In genomic region chr14:32587013-32587784, GRCm38 (mm10) we compare ENCODE assay signal across 8 mouse cellular contexts. TPM values are rescaled to one million over a fixed set of nuclear protein-coding genes. Genes with fewer than 3 reads are reported as not detected.
DNase-seq lines count a peak whose midpoint lies in the region; ATAC-seq and TF ChIP-seq lines count a peak whose summit lies in the region.

No protein-coding gene starts in this region.

- H3K36me3 ChIP-seq in forebrain, embryonic 11.5 days (ENCODE audit: control insufficient read depth, insufficient read depth, low read length): no peaks in the 10 kb centered on the region
- H3K36me3 ChIP-seq in hindbrain, embryonic 15.5 days: no peaks in the 10 kb centered on the region
- H3K36me3 ChIP-seq in midbrain, embryonic 14.5 days (ENCODE audit: control insufficient read depth, insufficient read depth, low read length): no peaks in the 10 kb centered on the region
- no peaks in the 10 kb centered on the region for H3K36me3 ChIP-seq in spleen, adult 2 months (ENCODE audit: control insufficient read depth, insufficient read depth, low read length)

- no peak overlapping the region for H3K4me2 ChIP-seq in forebrain, embryonic 11.5 days (ENCODE audit: low read depth, low read length, severe bottlenecking)
- no peak overlapping the region for H3K4me2 ChIP-seq in hindbrain, embryonic 15.5 days
- H3K4me2 ChIP-seq in midbrain, embryonic 14.5 days (ENCODE audit: low read length): no peak overlapping the region

- H3K9me3 ChIP-seq in forebrain, embryonic 11.5 days (ENCODE audit: control insufficient read depth, low read length): no peaks in the 10 kb centered on the region
- no peaks in the 10 kb centered on the region for H3K9me3 ChIP-seq in hindbrain, embryonic 15.5 days
- H3K9me3 ChIP-seq in midbrain, embryonic 14.5 days (ENCODE audit: control insufficient read depth, low read length): no peaks in the 10 kb centered on the region

- H3K27ac ChIP-seq in forebrain, embryonic 11.5 days (ENCODE audit: low read depth, low read length): no peak overlapping the region
- no peak overlapping the region for H3K27ac ChIP-seq in hindbrain, embryonic 15.5 days (replicated peaks)
- H3K27ac ChIP-seq in midbrain, embryonic 14.5 days (replicated peaks; ENCODE audit: low read depth, low read length): no peak overlapping the region
- no peak overlapping the region for H3K27ac ChIP-seq in spleen, adult 2 months (ENCODE audit: insufficient read depth, low read length)

- peak; percentile 24; the same call in 1 of the 2 replicates for ATAC-seq in forebrain, embryonic 11.5 days (replicated peaks; ENCODE audit: low FRiP score)
- peak; percentile 37 for ATAC-seq in hindbrain, embryonic 15.5 days (ENCODE audit: low FRiP score, low read depth)
- no peak; the same call in 1 of the 2 replicates for ATAC-seq in midbrain, embryonic 14.5 days (ENCODE audit: low FRiP score, low TSS enrichment)

- no peaks in the 10 kb centered on the region for H3K4me1 ChIP-seq in forebrain, embryonic 11.5 days (replicated peaks; ENCODE audit: control insufficient read depth, insufficient read depth, low read length)
- no peaks in the 10 kb centered on the region for H3K4me1 ChIP-seq in hindbrain, embryonic 15.5 days (replicated peaks)
- H3K4me1 ChIP-seq in midbrain, embryonic 14.5 days (ENCODE audit: control insufficient read depth, insufficient read depth, low read length): no peaks in the 10 kb centered on the region
- no peaks in the 10 kb centered on the region for H3K4me1 ChIP-seq in spleen, adult 2 months (ENCODE audit: control insufficient read depth, insufficient read depth, insufficient read length)

- TF ChIP-seq POLR2A in spleen, adult 2 months (IDR thresholded peaks at IDR 0.05; ENCODE audit: low read depth, low read length): no peak

- no peak overlapping the region for H3K9ac ChIP-seq in forebrain, embryonic 11.5 days (ENCODE audit: low read length)
- H3K9ac ChIP-seq in hindbrain, embryonic 15.5 days: no peak overlapping the region
- H3K9ac ChIP-seq in midbrain, embryonic 14.5 days (replicated peaks; ENCODE audit: low read length): no peak overlapping the region

- 11% methylated on average over 10 of the region's 10 CpGs for WGBS in forebrain, embryonic 11.5 days
- WGBS in hindbrain, embryonic 15.5 days: 13% methylated on average over 10 of the region's 10 CpGs
- WGBS in midbrain, embryonic 14.5 days: 12% methylated on average over 10 of the region's 10 CpGs
- 18% methylated on average over 10 of the region's 10 CpGs for WGBS in spleen, adult 2 months

- DNase-seq in cerebellum, adult 11 months: peak; percentile 38
- no peak for DNase-seq in cerebellum, adult 11-12 months
- DNase-seq in brain, adult 2 months (ENCODE audit: low read depth, low spot score): peak; percentile 74
- DNase-seq in forebrain, embryonic 11.5 days (ENCODE audit: low spot score): peak; percentile 86
- peak; percentile 75 to 79 for DNase-seq in left cerebral cortex, postnatal 10 days (ENCODE audit: extremely low spot score in 1 of 2, low spot score in 2 of 2)
- peak; percentile 88 for DNase-seq in midbrain, embryonic 14.5 days
- peak; percentile 5 to 39 for DNase-seq in spleen, adult 2 months (ENCODE audit: low read depth in 1 of 2, low spot score in 2 of 2)

- H3K4me3 ChIP-seq in forebrain, embryonic 11.5 days (ENCODE audit: low read depth, low read length): no peak overlapping the region
- H3K4me3 ChIP-seq in hindbrain, embryonic 15.5 days: no peak overlapping the region
- no peak overlapping the region for H3K4me3 ChIP-seq in midbrain, embryonic 14.5 days (replicated peaks; ENCODE audit: low read depth, low read length)
- no peak overlapping the region for H3K4me3 ChIP-seq in spleen, adult 2 months (ENCODE audit: extremely low read depth, insufficient read depth, insufficient read length)

- intact Hi-C loops in left cerebral cortex, postnatal 10 days (cut with DNase I): loop anchor here (5.0 kb wide), 1 partner anchor 55 kb away; no protein-coding TSS in a partner anchor

- no peaks in the 10 kb centered on the region for H3K27me3 ChIP-seq in forebrain, embryonic 11.5 days (ENCODE audit: control insufficient read depth, insufficient read depth, low read length)
- no peaks in the 10 kb centered on the region for H3K27me3 ChIP-seq in hindbrain, embryonic 15.5 days
- H3K27me3 ChIP-seq in midbrain, embryonic 14.5 days (ENCODE audit: control insufficient read depth, insufficient read depth, low read length): 0 out of 2 replicates have a peak, but pooled peaks cover 3% of the 10 kb centered on the region
- no peaks in the 10 kb centered on the region for H3K27me3 ChIP-seq in spleen, adult 2 months (ENCODE audit: control insufficient read depth, insufficient read depth, low read length)

- TF ChIP-seq CTCF in spleen, adult 2 months (IDR thresholded peaks at IDR 0.05; ENCODE audit: extremely low read depth, insufficient read depth, insufficient read length, insufficient replicate concordance): peak; percentile 61; the same call in 1 of the 2 replicates

RNA-seq across cellular contexts. Expression of gene Prrxl1, which starts 12.0 kb away (rescaled TPM):
- polyA plus RNA-seq in forebrain, embryonic 11.5 days (2014; fragmentation: Nextera tagmentation; extraction: Ambion mirVana): 0.08 and 0.37 TPM in 2 replicates
- 48.5 and 54.6 TPM in 2 replicates for polyA plus RNA-seq in hindbrain, embryonic 15.5 days (2015; fragmentation: Nextera tagmentation; extraction: Ambion mirVana)
- not detected for total RNA-seq in left cerebral cortex, postnatal 10 days (2021)
- 3.2 and 4.9 TPM in 2 replicates for polyA plus RNA-seq in midbrain, embryonic 14.5 days (2014; fragmentation: Nextera tagmentation; extraction: Ambion mirVana)
- polyA plus RNA-seq in spleen, adult 2 months (2012; rRNA removed): not detected in 2 replicates
